Mouse (Mus musculus) kidney, embryonic 15.5 days (tissue): ENCODE measurements around the gene Ninj1. TPM values are rescaled to one million over a fixed set of nuclear protein-coding genes. Genes with fewer than 3 reads are reported as not detected.

Experiments
- ATAC-seq: fragments of 200-750 bp; cut with Nextera tagmentation; replicated peaks from 2 replicates; pipeline ENCODE4 v1.8.0; 2017; ENCODE audit warnings: moderate TSS enrichment; ENCODE audit not compliant: low FRiP score
- H3K27ac ChIP-seq: fragments of 300-500 bp; sonication (generic); 2 replicates; pipeline ENCODE4 v1.5.1; 2015; ENCODE audit warnings: mild to moderate bottlenecking, inconsistent platforms
- H3K27me3 ChIP-seq: fragments of 300-500 bp; sonication (generic); 2 replicates; pipeline ENCODE4 v1.6.1; 2015; ENCODE audit warnings: inconsistent platforms
- H3K36me3 ChIP-seq: fragments of 300-500 bp; sonication (generic); 2 replicates; pipeline ENCODE4 v1.6.1; 2015; ENCODE audit warnings: inconsistent platforms
- H3K4me1 ChIP-seq: fragments of 300-500 bp; sonication (generic); 2 replicates; pipeline ENCODE4 v1.6.1; 2015; ENCODE audit warnings: inconsistent platforms
- H3K4me2 ChIP-seq: fragments of 300-500 bp; sonication (generic); 2 replicates; pipeline ENCODE4 v1.6.1; 2015; ENCODE audit warnings: moderate library complexity, mild to moderate bottlenecking, inconsistent platforms
- H3K4me3 ChIP-seq: fragments of 300-500 bp; sonication (generic); replicated peaks from 2 replicates; pipeline ENCODE4 v1.5.1; 2015; ENCODE audit warnings: mild to moderate bottlenecking, inconsistent platforms
- H3K9ac ChIP-seq: fragments of 300-500 bp; sonication (generic); 2 replicates; pipeline ENCODE4 v1.6.1; 2015; ENCODE audit warnings: mild to moderate bottlenecking, inconsistent platforms
- H3K9me3 ChIP-seq: fragments of 300-500 bp; sonication (generic); replicated peaks from 2 replicates; pipeline ENCODE4 v1.6.1; 2016; ENCODE audit warnings: inconsistent platforms
- WGBS: fragments of 180-500 bp; shearing (Covaris S2); methylation state at CpG from one replicate; pipeline ENCODE4 v1.1.7; 2015; ENCODE audit warnings: mixed read lengths; 5-methylcytosine and 5-hydroxymethylcytosine counted together
- polyA plus RNA-seq: library from polyadenylated mRNA; unstranded; fragments of >200 nt; fragmentation: Nextera tagmentation; extraction: Ambion mirVana; gene quantifications from 2 replicates; pipeline ENCODE4 v1.2.1, GENCODE M21; 2015

Ninj1 gene
- polyA plus RNA-seq, 1 experiment from 2014 or later: 59.8 TPM

DNA sequence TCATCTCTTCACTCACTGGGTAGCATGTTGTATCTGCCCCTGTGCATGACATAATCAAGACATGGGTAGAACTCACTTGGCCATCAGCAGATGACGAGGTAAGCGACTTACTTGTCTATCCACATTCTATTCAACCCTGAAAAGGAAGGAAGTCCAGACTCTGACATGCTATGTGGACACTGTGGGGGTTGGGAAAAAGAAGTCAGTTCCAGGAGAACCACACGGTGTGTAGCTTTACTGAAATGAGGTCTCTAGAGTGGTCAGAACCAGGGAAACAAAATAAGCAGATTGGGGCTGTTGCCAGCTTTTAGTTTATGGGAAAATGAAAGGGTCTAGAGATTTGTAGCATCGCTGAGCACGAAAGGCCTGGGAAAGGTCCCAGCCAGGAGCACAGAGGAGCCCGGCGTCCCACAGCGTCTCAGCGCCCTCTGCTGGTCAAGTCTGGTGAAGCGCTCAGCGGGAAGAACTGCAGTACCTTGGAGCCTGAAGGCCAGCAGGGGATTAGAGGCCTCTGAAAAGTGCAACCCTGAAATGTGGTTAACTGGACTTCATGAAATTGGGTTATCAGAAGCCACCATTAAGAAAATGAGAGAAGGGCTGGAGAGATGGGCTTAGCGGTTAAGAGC is 14.2 kb upstream of the Ninj1 start:
- H3K4me2 ChIP-seq: 0 out of 2 replicates have a peak overlapping the region, but pooled peaks have one; percentile 1
- WGBS: 5% methylated on average over 12 of the region's 12 CpGs
- H3K36me3 ChIP-seq: no peaks in the 10 kb centered on the region
- peak; percentile 72 for ATAC-seq
- peaks cover 19% of the 10 kb centered on the region for H3K4me1 ChIP-seq
- H3K27me3 ChIP-seq: 0 out of 2 replicates have a peak, but pooled peaks cover 4% of the 10 kb centered on the region
- no peak overlapping the region for H3K27ac ChIP-seq
- no peaks in the 10 kb centered on the region for H3K9me3 ChIP-seq
- H3K9ac ChIP-seq: no peak overlapping the region
- no peak overlapping the region for H3K4me3 ChIP-seq

DNA sequence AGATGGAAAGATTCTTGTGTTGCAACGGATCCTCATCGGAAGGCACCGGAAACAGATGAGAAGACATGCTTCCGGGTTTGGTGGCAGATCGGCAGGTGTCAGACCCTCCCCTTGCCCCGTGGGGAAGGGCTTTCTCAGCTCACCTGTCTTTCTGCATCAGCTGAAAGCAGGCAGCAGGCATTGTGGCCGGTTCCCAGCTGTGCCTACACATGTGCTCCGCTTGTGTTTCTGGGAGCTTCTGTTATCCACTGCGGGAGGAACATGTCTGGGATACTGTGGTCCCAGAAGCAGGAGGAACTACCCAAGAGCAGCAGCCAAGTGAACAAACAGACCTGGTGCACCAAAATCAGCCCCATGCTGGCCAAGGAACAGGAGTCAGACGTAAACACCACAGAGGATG is 11.8 kb upstream of the Ninj1 start:
- no peak for ATAC-seq
- Histone ChIP-seq H3K27me3 (0 out of 2 replicates have a peak, but pooled peaks cover 4% of the 10 kb centered on the region), H3K4me1 (peaks cover 17% of the 10 kb centered on the region), H3K9me3 (no peaks in the 10 kb centered on the region), H3K36me3 (no peaks in the 10 kb centered on the region), H3K4me3 (no peak overlapping the region), H3K4me2 (no peak overlapping the region), H3K27ac (no peak overlapping the region), H3K9ac (no peak overlapping the region)
- WGBS: 77% methylated on average over 10 of the region's 10 CpGs

DNA sequence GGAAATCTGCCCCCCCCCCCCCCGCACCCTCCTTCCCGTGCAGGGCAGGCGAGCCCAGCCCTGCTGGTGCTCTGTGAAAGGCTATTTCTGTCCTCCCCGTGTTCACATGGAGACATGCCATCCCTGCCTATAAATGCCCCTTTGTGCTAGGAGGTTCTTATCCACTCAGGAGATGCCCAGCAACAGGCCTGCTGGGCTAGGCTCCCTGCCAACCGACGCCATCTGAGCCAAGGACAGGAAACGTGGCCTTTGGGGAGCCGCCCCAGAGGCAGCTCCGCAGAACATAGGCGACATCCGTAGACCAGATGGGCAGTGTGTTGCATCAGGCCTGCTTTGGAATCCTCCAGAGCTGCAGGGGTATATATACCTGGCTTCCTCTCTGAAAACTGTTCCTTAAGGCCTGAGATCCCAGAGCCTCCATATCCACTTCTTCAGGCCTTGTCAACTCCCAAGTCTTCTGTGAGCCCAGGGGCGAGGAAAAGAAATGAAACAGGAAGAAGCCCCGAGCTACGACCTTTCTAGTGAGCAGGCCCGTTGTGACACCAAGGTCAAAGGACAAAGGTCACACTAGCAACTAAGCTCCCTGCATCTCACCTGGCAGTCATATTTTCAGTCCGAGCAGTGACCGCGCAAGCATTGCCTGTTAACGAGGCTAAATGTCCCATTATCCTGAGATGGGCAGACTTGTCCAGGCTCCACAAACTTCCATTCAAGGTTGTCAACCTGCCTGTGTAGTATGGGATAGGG is 8.3 kb upstream of the Ninj1 start:
- Histone ChIP-seq H3K9me3 (no peaks in the 10 kb centered on the region), H3K4me2 (no peak overlapping the region), H3K4me1 (0 out of 2 replicates have a peak, but pooled peaks cover 7% of the 10 kb centered on the region), H3K4me3 (no peak overlapping the region), H3K36me3 (no peaks in the 10 kb centered on the region), H3K9ac (no peak overlapping the region), H3K27ac (no peak overlapping the region), H3K27me3 (0 out of 2 replicates have a peak, but pooled peaks cover 4% of the 10 kb centered on the region)
- no peak for ATAC-seq
- 67% methylated on average over 19 of the region's 19 CpGs for WGBS

DNA sequence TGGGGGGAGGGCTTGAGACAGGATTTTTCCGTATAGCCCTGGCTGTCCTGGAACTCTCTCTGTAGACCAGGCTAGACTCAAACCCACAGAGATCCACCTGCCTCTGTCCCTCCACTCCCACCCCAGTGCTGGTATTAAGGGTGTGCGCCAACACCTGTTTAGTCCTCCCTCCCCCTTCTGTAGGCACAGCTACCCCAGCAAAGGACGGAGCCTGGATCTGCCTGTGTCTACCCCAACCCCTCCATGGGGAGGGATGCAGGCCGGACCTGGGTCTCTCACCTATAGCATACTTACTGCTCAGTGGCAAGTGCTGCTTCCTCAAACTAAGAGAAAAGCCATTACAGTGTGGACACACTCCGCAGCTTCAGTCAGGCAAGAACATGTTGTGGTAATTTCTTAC is 7.0 kb upstream of the Ninj1 start:
- 83% methylated on average over 5 of the region's 5 CpGs for WGBS
- H3K27ac ChIP-seq: no peak overlapping the region
- no peak overlapping the region for H3K9ac ChIP-seq
- H3K4me3 ChIP-seq: no peak overlapping the region
- 0 out of 2 replicates have a peak, but pooled peaks cover 3% of the 10 kb centered on the region for H3K27me3 ChIP-seq
- no peaks in the 10 kb centered on the region for H3K9me3 ChIP-seq
- no peak for ATAC-seq
- H3K4me2 ChIP-seq: no peak overlapping the region
- H3K4me1 ChIP-seq: 0 out of 2 replicates have a peak, but pooled peaks cover 7% of the 10 kb centered on the region
- H3K36me3 ChIP-seq: no peaks in the 10 kb centered on the region

DNA sequence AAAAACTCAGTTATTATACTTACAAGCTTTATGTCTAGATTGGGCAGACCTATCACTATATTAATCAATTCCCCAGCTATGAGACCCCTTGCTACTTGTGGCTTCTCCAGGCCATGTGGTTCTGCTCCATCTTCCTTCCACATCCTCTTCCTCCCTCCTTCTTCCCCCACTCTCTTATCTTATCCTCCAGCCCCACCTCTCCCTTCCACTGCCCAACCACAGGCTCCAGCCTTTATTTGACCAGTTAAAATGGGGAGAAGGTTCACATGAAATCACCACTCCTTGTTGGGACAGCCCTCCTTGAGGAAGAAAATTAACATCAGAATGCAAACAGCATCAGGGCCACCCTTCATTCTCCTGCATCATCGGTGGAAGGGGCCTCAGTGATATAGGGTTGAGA is 6.6 kb upstream of the Ninj1 start:
- H3K27ac ChIP-seq: no peak overlapping the region
- no peak overlapping the region for H3K4me3 ChIP-seq
- H3K4me2 ChIP-seq: no peak overlapping the region
- H3K9me3 ChIP-seq: no peaks in the 10 kb centered on the region
- no peak for ATAC-seq
- no peaks in the 10 kb centered on the region for H3K36me3 ChIP-seq
- H3K27me3 ChIP-seq: no peaks in the 10 kb centered on the region
- no peak overlapping the region for H3K9ac ChIP-seq
- 51% methylated on average over 1 of the region's 1 CpGs for WGBS
- 0 out of 2 replicates have a peak, but pooled peaks cover 7% of the 10 kb centered on the region for H3K4me1 ChIP-seq

DNA sequence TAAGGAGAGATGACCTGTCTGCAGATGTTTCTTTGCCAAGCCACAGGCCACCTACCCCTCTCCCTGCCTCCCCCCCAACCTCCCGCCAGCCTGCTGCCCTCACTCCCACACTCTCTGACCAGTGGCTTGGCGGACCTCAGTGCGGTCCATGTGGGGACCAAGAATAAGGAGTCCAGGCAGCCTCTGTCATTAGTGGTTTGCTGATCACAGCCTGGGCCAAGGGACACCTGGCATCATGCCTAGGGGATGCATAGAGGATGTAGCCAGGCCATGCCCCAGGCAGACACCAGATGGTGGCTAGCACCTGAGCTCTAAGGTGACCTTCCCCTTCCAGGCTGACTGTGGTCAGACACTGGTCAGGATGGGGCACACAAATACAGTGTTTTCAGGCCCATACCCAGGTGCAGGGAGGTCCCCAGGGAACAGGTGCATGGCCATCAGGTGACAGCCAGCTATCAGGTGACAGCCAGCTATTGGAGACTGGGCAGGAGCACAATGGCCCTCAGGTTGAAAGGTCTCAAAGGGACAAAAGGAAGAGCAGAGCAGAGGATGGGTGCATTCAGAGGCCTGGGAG is 5.8 kb upstream of the Ninj1 start:
- no peaks in the 10 kb centered on the region for H3K27me3 ChIP-seq
- no peaks in the 10 kb centered on the region for H3K36me3 ChIP-seq
- H3K9ac ChIP-seq: no peak overlapping the region
- WGBS: 59% methylated on average over 3 of the region's 3 CpGs
- H3K9me3 ChIP-seq: no peaks in the 10 kb centered on the region
- H3K27ac ChIP-seq: no peak overlapping the region
- ATAC-seq: 0 out of 2 replicates have a peak, but pooled peaks have one; percentile 22
- no peak overlapping the region for H3K4me2 ChIP-seq
- H3K4me1 ChIP-seq: peaks cover 9% of the 10 kb centered on the region
- H3K4me3 ChIP-seq: no peak overlapping the region

DNA sequence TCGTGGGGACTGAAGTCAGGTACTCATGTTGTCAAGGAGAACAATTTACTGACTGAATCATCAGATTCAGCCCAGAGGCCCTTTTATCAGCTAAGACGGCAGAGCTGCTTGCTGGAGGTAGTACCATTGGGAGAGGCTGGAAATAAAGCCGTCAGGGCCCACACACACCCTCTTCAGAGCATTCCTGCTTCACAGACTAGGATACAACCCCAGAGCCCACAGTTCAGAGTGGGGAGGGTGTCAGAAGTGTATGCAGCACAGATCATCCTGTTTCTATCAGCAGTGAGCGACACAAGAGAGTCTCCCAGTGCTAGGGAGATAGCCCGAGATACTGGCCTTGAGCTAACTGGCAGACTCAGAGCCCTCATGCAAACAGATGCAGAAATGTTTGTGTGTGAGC is 4.1 kb upstream of the Ninj1 start:
- Histone ChIP-seq H3K27me3 (no peaks in the 10 kb centered on the region), H3K9ac (no peak overlapping the region), H3K9me3 (no peaks in the 10 kb centered on the region), H3K4me1 (peaks cover 20% of the 10 kb centered on the region), H3K4me3 (no peak overlapping the region), H3K27ac (no peak overlapping the region), H3K4me2 (no peak overlapping the region), H3K36me3 (no peaks in the 10 kb centered on the region)
- 70% methylated on average over 5 of the region's 5 CpGs for WGBS
- ATAC-seq: no peak

DNA sequence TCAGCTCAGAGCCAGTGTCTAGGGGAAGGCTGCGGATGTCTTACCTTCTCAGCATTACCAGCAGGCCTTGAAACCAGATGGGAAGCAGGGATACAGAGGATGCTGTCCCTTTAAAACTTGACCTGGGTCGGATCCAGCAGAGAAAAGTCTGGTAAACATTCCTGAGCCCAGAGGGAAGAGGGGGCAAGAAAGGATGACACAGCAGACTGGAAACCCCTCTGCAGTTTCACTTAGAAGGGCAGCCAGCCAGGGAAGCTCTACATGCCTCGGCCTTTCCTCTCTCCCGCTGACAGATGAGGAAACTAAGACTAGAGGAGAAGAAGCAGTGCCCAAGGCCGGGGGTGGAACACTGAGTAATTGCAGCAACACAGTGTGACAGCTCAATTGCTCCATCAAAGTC is 3.6 kb upstream of the Ninj1 start:
- 42% methylated on average over 5 of the region's 5 CpGs for WGBS
- Histone ChIP-seq H3K4me2 (no peak overlapping the region), H3K27me3 (no peaks in the 10 kb centered on the region), H3K4me1 (peaks cover 24% of the 10 kb centered on the region), H3K27ac (no peak overlapping the region), H3K36me3 (no peaks in the 10 kb centered on the region), H3K9me3 (no peaks in the 10 kb centered on the region), H3K9ac (no peak overlapping the region), H3K4me3 (no peak overlapping the region)
- ATAC-seq: no peak

DNA sequence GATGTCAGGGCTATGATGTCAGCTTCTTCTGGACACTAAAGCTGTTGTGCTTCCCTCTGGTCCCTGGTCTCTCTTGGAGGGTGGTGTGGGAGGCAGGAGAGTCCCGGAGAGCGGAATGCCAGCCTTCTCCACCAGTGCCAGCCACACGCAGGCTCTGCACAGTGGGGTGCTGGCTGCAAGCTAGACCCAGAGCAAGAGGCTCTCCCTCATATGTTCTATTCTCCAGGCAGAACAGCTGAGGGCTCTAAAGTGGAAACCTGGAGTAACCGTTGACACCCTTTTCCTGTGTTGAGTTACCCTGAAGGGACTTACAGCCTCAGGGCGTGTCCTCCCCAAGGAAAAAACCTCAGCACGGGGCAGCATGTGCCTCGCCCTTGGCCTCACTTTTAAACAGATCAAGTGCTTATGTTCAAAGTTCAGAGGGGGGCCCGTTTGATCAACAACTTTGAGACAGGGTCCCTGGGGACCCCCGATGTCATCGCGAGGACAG is 442 bp upstream of the Ninj1 start:
- 24% methylated on average over 11 of the region's 11 CpGs for WGBS
- ATAC-seq: peak; percentile 13
- Histone ChIP-seq H3K27ac (peak overlapping the region; percentile 63; the same call in 1 of the 2 replicates), H3K36me3 (no peaks in the 10 kb centered on the region), H3K27me3 (no peaks in the 10 kb centered on the region), H3K4me3 (peak overlapping the region; percentile 84), H3K4me1 (peaks cover 50% of the 10 kb centered on the region), H3K9ac (peak overlapping the region; percentile 40), H3K9me3 (no peaks in the 10 kb centered on the region), H3K4me2 (peak overlapping the region; percentile 97)

DNA sequence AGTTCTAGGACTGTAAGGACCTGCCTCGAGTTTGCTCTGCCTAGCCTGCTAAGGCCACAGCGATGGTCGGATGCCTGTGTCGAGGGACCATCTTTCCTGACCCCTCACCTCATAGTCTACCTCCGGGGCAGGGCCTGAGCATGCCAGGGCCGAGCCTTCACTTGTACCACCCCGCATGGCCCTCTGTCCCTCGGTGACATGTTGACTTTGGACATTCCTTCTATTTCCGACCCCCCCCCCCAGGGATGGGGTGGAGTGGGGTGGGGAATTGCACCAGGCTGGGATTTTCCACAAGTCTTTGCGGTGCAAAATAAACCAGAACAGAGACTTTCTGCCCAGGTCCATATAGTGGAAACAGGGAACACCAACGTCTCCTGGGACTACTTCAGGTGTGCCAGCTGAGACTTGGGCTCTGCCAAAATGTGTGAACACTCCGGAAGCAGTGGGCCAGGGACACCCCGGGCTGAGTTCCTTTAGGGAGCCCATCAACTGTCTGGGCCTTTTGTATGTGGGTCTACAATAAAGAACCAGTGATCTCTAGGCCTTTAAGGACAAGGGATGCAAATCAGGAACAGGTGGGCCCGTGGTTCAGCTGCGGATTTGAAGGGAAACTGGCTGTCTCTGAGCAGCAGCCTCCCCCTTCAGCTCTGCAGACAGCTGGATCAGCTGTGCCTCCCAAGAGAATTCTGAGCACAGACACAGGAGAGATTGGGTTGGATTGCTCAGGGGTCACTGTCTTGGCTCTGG is 1.1 kb downstream of the Ninj1 start:
- WGBS: 27% methylated on average over 15 of the region's 15 CpGs
- Histone ChIP-seq H3K4me1 (peaks cover 63% of the 10 kb centered on the region), H3K9ac (peak overlapping the region; percentile 83), H3K36me3 (no peaks in the 10 kb centered on the region), H3K27ac (peak overlapping the region; percentile 82; the same call in 1 of the 2 replicates), H3K4me2 (peak overlapping the region; percentile 97), H3K27me3 (no peaks in the 10 kb centered on the region), H3K4me3 (peak overlapping the region; percentile 84), H3K9me3 (no peaks in the 10 kb centered on the region)
- peak; percentile 7; the same call in 1 of the 2 replicates for ATAC-seq

DNA sequence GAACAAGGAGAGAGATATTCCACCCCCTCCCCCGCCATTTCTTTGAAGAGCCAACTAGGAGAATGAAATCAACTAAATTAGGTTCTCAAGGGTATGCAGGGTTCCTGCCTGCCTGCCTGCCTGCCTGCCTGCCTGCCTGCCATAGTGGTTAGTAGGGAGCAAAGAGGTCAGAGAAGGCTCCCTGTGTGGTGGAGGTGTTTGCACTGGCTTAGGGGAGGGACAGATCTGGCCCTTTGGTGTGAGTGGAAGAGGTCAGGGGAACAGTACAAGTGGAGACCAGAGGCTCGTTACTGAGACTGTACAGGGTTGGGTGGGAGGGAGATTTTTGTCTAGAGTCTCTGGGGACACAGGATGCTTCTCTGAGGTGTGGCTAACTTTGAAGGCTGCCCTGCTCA is 1.7 kb downstream of the Ninj1 start:
- ATAC-seq: no peak
- peak overlapping the region; percentile 97 for H3K4me2 ChIP-seq
- H3K36me3 ChIP-seq: no peaks in the 10 kb centered on the region
- 62% methylated on average over 2 of the region's 2 CpGs for WGBS
- no peaks in the 10 kb centered on the region for H3K9me3 ChIP-seq
- no peak overlapping the region for H3K27ac ChIP-seq
- no peak overlapping the region for H3K9ac ChIP-seq
- H3K27me3 ChIP-seq: no peaks in the 10 kb centered on the region
- H3K4me1 ChIP-seq: peaks cover 63% of the 10 kb centered on the region
- peak overlapping the region; percentile 84; the same call in 1 of the 2 replicates for H3K4me3 ChIP-seq
